Mouse (Mus musculus) B cell, adult 67 days (primary cell): ENCODE results near the gene Klrb1b. TPM values are rescaled to one million over a fixed set of nuclear protein-coding genes. Genes with fewer than 3 reads are reported as not detected.

Source experiments
- total RNA-seq, 2 experiments: library from RNA; stranded (reverse); gene quantifications; 4 replicates each; pipeline ENCODE4 v1.2.4; 2023

Gene Klrb1b
- 1 to 10 TPM in 1 of 2 experiments, not detected in 1; 1.0 TPM for total RNA-seq

DNA sequence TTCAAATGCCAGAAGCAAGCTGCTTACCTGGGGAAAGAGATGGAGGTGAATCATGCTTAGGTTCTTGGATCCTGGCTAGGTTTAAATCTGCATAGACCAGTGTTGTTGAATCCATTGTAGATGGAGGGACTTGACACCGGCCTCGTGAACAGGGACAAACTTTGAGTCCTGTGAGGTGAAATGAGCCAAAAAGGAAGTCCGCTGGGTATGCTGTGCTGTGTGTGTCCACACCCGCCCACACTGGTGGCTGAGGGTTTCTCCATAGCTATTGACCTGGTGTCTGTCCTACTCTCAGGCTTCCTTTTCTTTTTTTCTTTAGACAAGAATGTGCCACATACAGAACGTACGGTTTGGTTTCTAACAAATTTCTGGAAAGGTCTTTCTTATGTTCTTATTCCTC lies at the start of gene Klrb1b, which contains the start of gene Gm44511:
TSS of gene Klrb1b (minus strand) at position 200 of the 400 bp plus-strand sequence.
TSS of gene Gm44511 (minus strand) at position 184 of the 400 bp plus-strand sequence.

GRCm38 (mm10) chr6:128789115-128789514 lies 37.0 kb downstream of the Klrb1b start, which contains the start of gene Klrb1c:
TSS of gene Klrb1c (minus strand) at chr6:128789215.

Other genes with a start within 250 kb of the Klrb1b start
- not detected for gene A2ml1, start 244.7 kb downstream of the Klrb1b start, total RNA-seq
- gene Klrb1a, start 202.8 kb downstream of the Klrb1b start, total RNA-seq: not detected
- 100 to 1,000 TPM; 181 to 222 TPM for gene Clec2h, start 163.9 kb downstream of the Klrb1b start, total RNA-seq
- under 1 TPM in 1 of 2 experiments, not detected in 1; 0.68 TPM for gene Klrb1, start 103.3 kb downstream of the Klrb1b start, total RNA-seq
- gene Klrb1c, start 37.1 kb downstream of the Klrb1b start, total RNA-seq: 1 to 10 TPM in 1 of 2 experiments, under 1 TPM in 1; 0.95 to 1.2 TPM
- gene Gm44511, start within 50 bp of the Klrb1b start, total RNA-seq: not detected
- 100 to 1,000 TPM in 1 of 2 experiments, 10 to 100 TPM in 1; 82.7 to 102 TPM for gene Clec2i, start 61.3 kb upstream of the Klrb1b start, total RNA-seq
- 100 to 1,000 TPM in 1 of 2 experiments, 10 to 100 TPM in 1; 95.8 to 109 TPM for gene BC035044, start 64.8 kb upstream of the Klrb1b start, total RNA-seq
- gene Clec2g, start 108.0 kb upstream of the Klrb1b start, total RNA-seq: 10 to 100 TPM; 10.9 to 13.1 TPM
- 10 to 100 TPM in 1 of 2 experiments, 1 to 10 TPM in 1; 7.0 to 11.2 TPM for gene Klrb1f, start 219.6 kb upstream of the Klrb1b start, total RNA-seq